Mouse (Mus musculus) limb, embryonic 14.5 days (tissue): ENCODE measurements around the gene Arhgap29. TPM values are rescaled to one million over a fixed set of nuclear protein-coding genes. Genes with fewer than 3 reads are reported as not detected.

Experiments
- ATAC-seq: fragments of 200-750 bp; cut with Nextera tagmentation; 2 replicates; pipeline ENCODE4 v1.8.0; 2017; ENCODE audit warnings: low read depth, moderate number of reproducible peaks, moderate TSS enrichment; ENCODE audit not compliant: low FRiP score
- DNase-seq: peaks from one replicate; pipeline ENCODE4 v3.0.0-alpha.2; 2015; ENCODE audit warnings: low spot score
- H3K27ac ChIP-seq: fragments of 300-500 bp; sonication (generic); replicated peaks from 2 replicates; pipeline ENCODE4 v1.5.1; 2014; ENCODE audit warnings: low read depth, mild to moderate bottlenecking, low read length, moderate library complexity, mixed read lengths
- H3K27me3 ChIP-seq: fragments of 300-500 bp; sonication (generic); 2 replicates; pipeline ENCODE4 v1.6.1; 2014; ENCODE audit warnings: low read length, mixed read lengths; ENCODE audit not compliant: control insufficient read depth, insufficient read depth
- H3K36me3 ChIP-seq: fragments of 300-500 bp; sonication (generic); 2 replicates; pipeline ENCODE4 v1.6.1; 2014; ENCODE audit warnings: mild to moderate bottlenecking, low read length, moderate library complexity, mixed read lengths; ENCODE audit not compliant: control insufficient read depth, insufficient read depth
- H3K4me1 ChIP-seq: fragments of 300-500 bp; sonication (generic); 2 replicates; pipeline ENCODE4 v1.6.1; 2014; ENCODE audit warnings: antibody characterized with exemption, low read length, mixed read lengths; ENCODE audit not compliant: control insufficient read depth, insufficient read depth
- H3K4me2 ChIP-seq: fragments of 300-500 bp; sonication (generic); replicated peaks from 2 replicates; pipeline ENCODE4 v1.6.1; 2014; ENCODE audit warnings: low read depth, mild to moderate bottlenecking, low read length, moderate library complexity; ENCODE audit not compliant: severe bottlenecking
- H3K4me3 ChIP-seq: fragments of 300-500 bp; sonication (generic); replicated peaks from 2 replicates; pipeline ENCODE4 v1.5.1; 2014; ENCODE audit warnings: low read length
- H3K9ac ChIP-seq: fragments of 300-500 bp; sonication (generic); 2 replicates; pipeline ENCODE4 v1.6.1; 2014; ENCODE audit warnings: mild to moderate bottlenecking, low read depth, low read length, moderate library complexity; ENCODE audit not compliant: severe bottlenecking
- H3K9me3 ChIP-seq: fragments of 300-500 bp; sonication (generic); 2 replicates; pipeline ENCODE4 v1.6.1; 2016; ENCODE audit warnings: low read length; ENCODE audit not compliant: control insufficient read depth
- POLR2A ChIP-seq: fragments of 200-500 bp; IDR thresholded peaks from 2 replicates; pipeline ENCODE4 v1.8.0; 2012; ENCODE audit warnings: inconsistent platforms, mild to moderate bottlenecking, moderate library complexity, borderline replicate concordance; ENCODE audit not compliant: insufficient read depth, insufficient read length; ENCODE audit errors: extremely low read depth
- WGBS: fragments of 180-500 bp; shearing (Covaris S2); extraction: QIAGEN DNeasy Blood & Tissue Kit; methylation state at CpG from one replicate; pipeline ENCODE4 v1.1.7; 2014; 5-methylcytosine and 5-hydroxymethylcytosine counted together
- polyA plus RNA-seq, 2 experiments: library from polyadenylated mRNA; depleted of rRNA in 1 of 2; stranded (reverse) in 1 of 2; unstranded in 1 of 2; fragments of >200 nt; fragmentation: Nextera tagmentation in 1 of 2; extraction: Ambion mirVana in 1 of 2; gene quantifications; 2 replicates each; pipeline versions ENCODE4 v1.2.1 to v1.2.3; 2012 to 2014

The Arhgap29 gene
- polyA plus RNA-seq, 2 experiments: 47.4 to 65.0 TPM

- H3K9me3 ChIP-seq: no peaks in the 10 kb centered on the region
- DNase-seq (no peak), ATAC-seq (no peak)
- no peaks in the 10 kb centered on the region for H3K27me3 ChIP-seq
- H3K27ac ChIP-seq: no peak overlapping the region
- no peak overlapping the region for H3K9ac ChIP-seq
- no peak overlapping the region for H3K4me2 ChIP-seq
- H3K4me1 ChIP-seq: no peaks in the 10 kb centered on the region
- 74% methylated on average over 2 of the region's 2 CpGs for WGBS
- no peak for TF ChIP-seq POLR2A
- H3K36me3 ChIP-seq: no peaks in the 10 kb centered on the region
- H3K4me3 ChIP-seq: no peak overlapping the region
Measured at GRCm38 (mm10) chr3:121936241-121936640, 16.1 kb upstream of the Arhgap29 start.

GRCm38 (mm10) chr3:121937036-121937435, 15.3 kb upstream of the Arhgap29 start:
- TF ChIP-seq POLR2A: no peak
- DNase-seq (no peak), ATAC-seq (no peak)
- no peaks in the 10 kb centered on the region for H3K27me3 ChIP-seq
- no peak overlapping the region for H3K4me2 ChIP-seq
- no peak overlapping the region for H3K27ac ChIP-seq
- H3K36me3 ChIP-seq: no peaks in the 10 kb centered on the region
- H3K4me1 ChIP-seq: no peaks in the 10 kb centered on the region
- no peaks in the 10 kb centered on the region for H3K9me3 ChIP-seq
- 91% methylated on average over 6 of the region's 6 CpGs for WGBS
- no peak overlapping the region for H3K4me3 ChIP-seq
- no peak overlapping the region for H3K9ac ChIP-seq

- TF ChIP-seq POLR2A: no peak
- H3K9ac ChIP-seq: no peak overlapping the region
- H3K27me3 ChIP-seq: no peaks in the 10 kb centered on the region
- H3K4me1 ChIP-seq: no peaks in the 10 kb centered on the region
- no peak overlapping the region for H3K4me2 ChIP-seq
- DNase-seq (no peak), ATAC-seq (no peak)
- no peaks in the 10 kb centered on the region for H3K36me3 ChIP-seq
- no peak overlapping the region for H3K4me3 ChIP-seq
- no peak overlapping the region for H3K27ac ChIP-seq
- WGBS: 60% methylated on average over 1 of the region's 1 CpGs
- no peaks in the 10 kb centered on the region for H3K9me3 ChIP-seq
Measured at GRCm38 (mm10) chr3:121939658-121940057, 12.7 kb upstream of the Arhgap29 start.

- Histone ChIP-seq H3K9me3 (no peaks in the 10 kb centered on the region), H3K4me1 (no peaks in the 10 kb centered on the region), H3K4me3 (no peak overlapping the region), H3K9ac (no peak overlapping the region), H3K4me2 (no peak overlapping the region), H3K27me3 (no peaks in the 10 kb centered on the region), H3K27ac (no peak overlapping the region), H3K36me3 (no peaks in the 10 kb centered on the region)
- DNase-seq (no peak), ATAC-seq (no peak)
- TF ChIP-seq POLR2A: no peak
- WGBS: 78% methylated on average over 8 of the region's 8 CpGs
Measured at GRCm38 (mm10) chr3:121940094-121940889, 12.0 kb upstream of the Arhgap29 start.

- no peak overlapping the region for H3K9ac ChIP-seq
- H3K36me3 ChIP-seq: no peaks in the 10 kb centered on the region
- no peaks in the 10 kb centered on the region for H3K9me3 ChIP-seq
- no peak for TF ChIP-seq POLR2A
- H3K27me3 ChIP-seq: no peaks in the 10 kb centered on the region
- WGBS: 76% methylated on average over 11 of the region's 11 CpGs
- H3K4me3 ChIP-seq: no peak overlapping the region
- DNase-seq (peak; percentile 22), ATAC-seq (no peak)
- H3K27ac ChIP-seq: no peak overlapping the region
- H3K4me2 ChIP-seq: no peak overlapping the region
- no peaks in the 10 kb centered on the region for H3K4me1 ChIP-seq
Measured at GRCm38 (mm10) chr3:121941204-121941745, 11.1 kb upstream of the Arhgap29 start.

GRCm38 (mm10) chr3:121945957-121946356, 6.4 kb upstream of the Arhgap29 start:
- TF ChIP-seq POLR2A: no peak
- Histone ChIP-seq H3K9ac (no peak overlapping the region), H3K27ac (no peak overlapping the region), H3K27me3 (no peaks in the 10 kb centered on the region), H3K4me1 (no peaks in the 10 kb centered on the region), H3K4me3 (no peak overlapping the region), H3K36me3 (no peaks in the 10 kb centered on the region), H3K9me3 (no peaks in the 10 kb centered on the region), H3K4me2 (no peak overlapping the region)
- ATAC-seq (0 out of 2 replicates have a peak, but pooled peaks have one; percentile 26), DNase-seq (peak; percentile 22)
- WGBS: 52% methylated on average over 2 of the region's 2 CpGs
